Mouse (Mus musculus) ZHBTc4 (cell line): ENCODE results near the gene Inpp5d.

Experiments
- DNase-seq: peaks from one replicate; pipeline ENCODE4 v3.0.0-alpha.2; 2011; ENCODE audit warnings: low read depth, low spot score

Inpp5d gene

GRCm38 (mm10) chr1:87769263-87769662 lies 149.2 kb downstream of the Inpp5d start:
- no peak for DNase-seq
